Mouse (Mus musculus) small intestine, adult 2 months (tissue): ENCODE results near the gene Hyal1. TPM values are rescaled to one million over a fixed set of nuclear protein-coding genes. Genes with fewer than 3 reads are reported as not detected.
A peak's percentile ranks its signal among the peaks of the same experiment; 100 is the strongest.
"Not testable (repeated sequence)": the region's sequence is repeated elsewhere in the genome, so short reads cannot be mapped to it uniquely, and the experiment has no call there.

Experiments used
- H3K27ac ChIP-seq: fragments of 200-500 bp; 2 replicates; pipeline ENCODE4 v1.5.1; 2012; ENCODE audit warnings: low read depth, low read length, control low read depth, inconsistent platforms; ENCODE audit not compliant: insufficient read depth
- H3K27me3 ChIP-seq: fragments of 200-500 bp; 2 replicates; pipeline ENCODE4 v1.6.1; 2012; ENCODE audit warnings: mild to moderate bottlenecking, moderate library complexity, low read length, inconsistent platforms; ENCODE audit not compliant: control insufficient read depth, insufficient read depth
- H3K36me3 ChIP-seq: fragments of 200-500 bp; 2 replicates; pipeline ENCODE4 v1.6.1; 2012; ENCODE audit warnings: mild to moderate bottlenecking, low read length, control low read depth, inconsistent platforms; ENCODE audit not compliant: control insufficient read depth, insufficient read depth
- H3K4me1 ChIP-seq: fragments of 200-500 bp; 2 replicates; pipeline ENCODE4 v1.6.1; 2012; ENCODE audit warnings: low read length, inconsistent platforms, mixed read lengths; ENCODE audit not compliant: control insufficient read depth, insufficient read depth, insufficient read length
- H3K4me3 ChIP-seq: fragments of 200-500 bp; 2 replicates; pipeline ENCODE4 v1.5.1; 2012; ENCODE audit warnings: low read depth, mild to moderate bottlenecking, control low read depth, inconsistent platforms, low read length, moderate library complexity
- CTCF ChIP-seq: fragments of 200-500 bp; IDR thresholded peaks from 2 replicates; pipeline ENCODE4 v1.5.1; 2012; ENCODE audit warnings: low read depth, mild to moderate bottlenecking, control low read depth, inconsistent platforms, low read length, moderate library complexity, mixed read lengths; ENCODE audit not compliant: insufficient replicate concordance, insufficient read length; ENCODE audit errors: extremely low read depth
- POLR2A ChIP-seq: fragments of 200-500 bp; IDR thresholded peaks from 2 replicates; pipeline ENCODE4 v1.6.1; 2012; ENCODE audit warnings: low read depth, mild to moderate bottlenecking, control low read depth, inconsistent platforms, low read length, moderate library complexity
- WGBS: fragments of 180-500 bp; shearing (Covaris S2); methylation state at CpG from one replicate; pipeline ENCODE4 v1.1.7; 2018; 5-methylcytosine and 5-hydroxymethylcytosine counted together
- polyA plus RNA-seq: library from polyadenylated mRNA; depleted of rRNA; stranded (reverse); fragments of >200 nt; gene quantifications from 2 replicates; pipeline ENCODE4 v1.2.3, GENCODE M21; 2012

The Hyal1 gene
- polyA plus RNA-seq, 1 experiment: 2.6 TPM

DNA sequence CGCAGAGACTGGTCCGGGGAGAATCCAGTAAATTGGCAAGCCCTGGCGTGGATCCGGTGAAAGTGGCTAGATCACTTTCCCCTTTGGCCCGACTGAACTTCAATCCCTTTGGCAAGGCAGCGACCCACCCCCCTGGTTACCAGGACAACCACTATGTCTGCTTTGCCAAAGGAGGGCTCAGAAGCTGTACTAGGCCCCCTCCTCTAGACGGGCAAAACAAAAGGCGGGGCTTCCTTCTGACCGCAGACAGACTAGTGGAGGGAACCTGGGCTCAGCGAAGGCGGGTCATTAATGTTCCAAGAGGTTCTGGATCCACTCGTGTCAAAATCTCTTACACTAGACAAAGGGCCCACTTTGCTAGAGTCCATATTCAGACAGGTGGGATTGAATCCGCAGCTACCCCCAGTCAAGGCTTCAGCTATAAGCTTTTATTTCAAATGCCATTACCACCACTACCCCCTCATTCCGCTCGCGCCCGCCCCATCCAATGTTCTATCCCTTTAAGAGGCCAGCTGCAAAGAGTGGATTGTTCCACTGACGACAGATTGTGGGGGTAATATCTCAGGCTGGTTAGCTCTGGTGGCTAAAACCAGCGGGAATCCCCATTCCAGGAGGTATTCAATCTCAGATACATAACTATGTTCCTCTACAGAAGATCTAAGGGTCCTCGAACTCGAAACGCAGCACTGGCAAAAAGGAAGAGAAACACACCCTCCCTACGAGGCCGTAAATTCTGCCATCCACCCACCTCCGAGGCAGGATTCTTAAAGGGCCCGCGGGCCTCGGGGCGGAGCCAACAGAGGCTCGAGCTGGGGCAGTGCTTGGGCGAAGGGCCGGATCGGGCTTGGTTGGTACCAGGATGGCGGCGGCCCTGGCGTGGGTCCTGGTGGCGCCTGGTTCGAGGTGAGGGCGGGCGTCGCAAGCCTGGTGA lies 8.1 kb upstream of the Hyal1 start:
- peaks cover 39% of the 10 kb centered on the region for H3K4me1 ChIP-seq
- H3K36me3 ChIP-seq: peaks cover 20% of the 10 kb centered on the region
- TF ChIP-seq CTCF: no peak
- no peak; the same call in 1 of the 2 replicates for TF ChIP-seq POLR2A
- peak overlapping the region; percentile 99 for H3K27ac ChIP-seq
- under 1% methylated on average over 41 of the region's 41 CpGs for WGBS
- H3K4me3 ChIP-seq: peak overlapping the region; percentile 89
- H3K27me3 ChIP-seq: no peaks in the 10 kb centered on the region

GRCm38 (mm10) chr9:107569270-107569669 lies 7.5 kb upstream of the Hyal1 start:
- no peak for TF ChIP-seq CTCF
- no peak for TF ChIP-seq POLR2A
- Histone ChIP-seq H3K4me1 (peaks cover 33% of the 10 kb centered on the region), H3K27me3 (no peaks in the 10 kb centered on the region), H3K36me3 (peaks cover 20% of the 10 kb centered on the region), H3K4me3 (peak overlapping the region; percentile 89), H3K27ac (peak overlapping the region; percentile 99)
- under 1% methylated on average over 23 of the region's 23 CpGs for WGBS

DNA sequence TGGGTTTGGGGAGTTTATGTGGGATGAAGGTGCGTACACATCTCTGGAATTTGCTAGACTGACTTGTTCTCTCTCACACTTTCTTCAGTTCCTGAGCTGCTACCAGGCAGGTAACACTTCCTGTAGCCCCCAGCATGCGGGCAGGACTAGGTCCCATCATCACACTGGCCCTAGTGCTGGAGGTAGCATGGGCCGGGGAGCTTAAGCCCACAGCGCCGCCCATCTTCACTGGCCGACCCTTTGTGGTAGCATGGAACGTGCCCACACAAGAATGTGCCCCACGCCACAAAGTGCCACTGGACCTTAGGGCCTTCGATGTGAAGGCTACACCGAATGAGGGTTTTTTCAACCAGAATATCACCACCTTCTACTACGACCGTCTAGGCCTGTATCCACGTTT lies 6.7 kb upstream of the Hyal1 start:
- TF ChIP-seq CTCF (no peak), POLR2A (no peak)
- no peaks in the 10 kb centered on the region for H3K27me3 ChIP-seq
- H3K27ac ChIP-seq: peak overlapping the region; percentile 99
- H3K4me1 ChIP-seq: peaks cover 34% of the 10 kb centered on the region
- 36% methylated on average over 13 of the region's 13 CpGs for WGBS
- peak overlapping the region; percentile 89 for H3K4me3 ChIP-seq
- H3K36me3 ChIP-seq: peaks cover 16% of the 10 kb centered on the region

- Histone ChIP-seq H3K4me1 (peaks cover 31% of the 10 kb centered on the region), H3K27ac (peak overlapping the region; percentile 99), H3K27me3 (no peaks in the 10 kb centered on the region), H3K36me3 (peaks cover 13% of the 10 kb centered on the region), H3K4me3 (peak overlapping the region; percentile 89)
- TF ChIP-seq POLR2A (peak; percentile 69; the same call in 1 of the 2 replicates), CTCF (no peak)
- 31% methylated on average over 21 of the region's 21 CpGs for WGBS
Measured at GRCm38 (mm10) chr9:107570845-107571244, 5.9 kb upstream of the Hyal1 start.

DNA sequence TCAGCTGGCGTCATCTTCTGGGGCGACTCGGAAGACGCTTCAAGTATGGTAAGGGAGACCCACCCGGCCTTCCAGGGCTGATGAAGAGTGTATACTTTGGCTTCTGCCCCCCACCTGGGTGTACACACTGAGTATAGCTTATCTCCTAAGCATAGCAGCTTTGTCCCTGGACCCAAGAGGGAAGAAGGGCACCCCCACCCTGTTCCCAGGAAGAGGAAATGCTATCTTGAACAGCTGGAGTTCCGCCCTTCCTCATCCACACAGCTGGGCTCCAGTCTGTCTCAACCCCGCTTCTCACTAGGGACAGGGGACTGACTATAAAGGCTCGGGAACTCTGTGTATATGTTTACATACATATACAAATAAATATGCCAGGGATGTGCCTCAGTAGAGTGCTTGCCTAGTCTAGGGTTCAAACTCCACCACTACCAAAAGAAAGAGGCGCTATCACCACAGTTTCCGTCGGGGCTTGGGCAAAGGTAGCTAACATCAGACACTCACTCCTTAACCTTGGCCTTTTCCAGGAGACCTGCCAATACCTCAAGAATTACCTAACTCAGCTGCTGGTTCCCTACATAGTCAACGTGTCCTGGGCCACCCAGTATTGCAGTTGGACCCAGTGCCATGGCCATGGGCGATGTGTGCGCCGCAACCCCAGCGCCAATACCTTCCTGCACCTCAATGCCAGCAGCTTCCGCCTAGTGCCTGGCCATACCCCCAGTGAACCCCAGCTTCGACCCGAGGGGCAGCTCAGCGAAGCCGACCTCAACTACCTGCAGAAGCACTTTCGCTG lies 5.0 kb upstream of the Hyal1 start:
- peak overlapping the region; percentile 99 for H3K27ac ChIP-seq
- H3K4me3 ChIP-seq: peak overlapping the region; percentile 89
- no peaks in the 10 kb centered on the region for H3K27me3 ChIP-seq
- WGBS: 55% methylated on average over 22 of the region's 22 CpGs
- peaks cover 37% of the 10 kb centered on the region for H3K4me1 ChIP-seq
- no peak for TF ChIP-seq CTCF
- 0 out of 2 replicates have a peak, but pooled peaks have one; percentile 6 for TF ChIP-seq POLR2A
- H3K36me3 ChIP-seq: peaks cover 13% of the 10 kb centered on the region

- H3K36me3 ChIP-seq: peaks cover 13% of the 10 kb centered on the region
- H3K4me3 ChIP-seq: peak overlapping the region; percentile 20; the same call in 1 of the 2 replicates
- H3K27ac ChIP-seq: peak overlapping the region; percentile 99
- TF ChIP-seq POLR2A (no peak), CTCF (no peak)
- H3K4me1 ChIP-seq: peaks cover 39% of the 10 kb centered on the region
- WGBS: 97% methylated on average over 2 of the region's 2 CpGs
- H3K27me3 ChIP-seq: no peaks in the 10 kb centered on the region
Measured at GRCm38 (mm10) chr9:107572327-107572662, 4.4 kb upstream of the Hyal1 start.

DNA sequence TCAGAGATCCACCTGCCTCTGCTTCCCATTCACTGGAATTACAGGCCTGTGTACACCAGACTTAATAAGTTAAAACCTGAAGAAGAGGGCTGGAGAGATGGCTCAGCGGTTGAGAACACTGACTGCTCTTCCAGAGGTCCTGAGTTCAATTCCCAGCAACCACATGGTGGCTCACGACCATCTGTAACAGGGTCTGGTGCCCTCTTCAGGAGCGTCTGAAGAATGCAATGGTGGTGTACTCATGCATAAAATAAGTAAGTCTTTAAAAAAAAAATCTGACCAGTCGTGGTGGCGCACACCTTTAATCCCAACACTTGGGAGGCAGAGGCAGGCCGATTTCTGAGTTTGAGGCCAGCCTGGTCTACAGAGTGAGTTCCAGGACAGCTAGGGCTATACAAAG lies 3.0 kb upstream of the Hyal1 start:
- not testable (repeated sequence) for H3K27ac ChIP-seq, H3K27me3 ChIP-seq, H3K4me3 ChIP-seq
- Histone ChIP-seq H3K36me3 (peaks cover 13% of the 10 kb centered on the region), H3K4me1 (peaks cover 41% of the 10 kb centered on the region)
- 89% methylated on average over 6 of the region's 6 CpGs for WGBS
- TF ChIP-seq CTCF: peak; percentile 6; the same call in 1 of the 2 replicates
